Mouse (Mus musculus) frontal cortex, postnatal 10 days (tissue): ENCODE results near the gene Nrl.

ENCODE experiments used
- DNase-seq, 2 experiments: peaks; one replicate each; pipeline ENCODE4 v3.0.0; 2022; ENCODE audit warnings: low spot score in 2 of 2, mixed read lengths in 1 of 2

Gene Nrl

GRCm38 (mm10) chr14:55486836-55487235 is 37.9 kb downstream of the Nrl start:
- no peak for DNase-seq

GRCm38 (mm10) chr14:55484430-55485085 is 40.2 kb downstream of the Nrl start:
- DNase-seq: no peak

- DNase-seq: no peak
Observed at GRCm38 (mm10) chr14:55479629-55480028, 45.2 kb downstream of the Nrl start.

- DNase-seq: peak; percentile 46 to 65
Observed at GRCm38 (mm10) chr14:55478651-55479599, 45.9 kb downstream of the Nrl start, which contains the start of gene Dhrs4. TSS of gene Dhrs4 (plus strand) at chr14:55478758.

- DNase-seq: no peak
Observed at GRCm38 (mm10) chr14:55477829-55478228, 47.0 kb downstream of the Nrl start.

- no peak for DNase-seq
Observed at GRCm38 (mm10) chr14:55477421-55477820, 47.4 kb downstream of the Nrl start.

GRCm38 (mm10) chr14:55475654-55476053 is 49.1 kb downstream of the Nrl start:
- DNase-seq: no peak

GRCm38 (mm10) chr14:55470806-55471205 is 54.0 kb downstream of the Nrl start:
- no peak for DNase-seq

- DNase-seq: no peak
Observed at GRCm38 (mm10) chr14:55469821-55470220, 55.0 kb downstream of the Nrl start.

- DNase-seq: no peak
Observed at GRCm38 (mm10) chr14:55469041-55469440, 55.7 kb downstream of the Nrl start.
